Comparison of ENCODE assay signal across 28 mouse cellular contexts in the genomic region with DNA sequence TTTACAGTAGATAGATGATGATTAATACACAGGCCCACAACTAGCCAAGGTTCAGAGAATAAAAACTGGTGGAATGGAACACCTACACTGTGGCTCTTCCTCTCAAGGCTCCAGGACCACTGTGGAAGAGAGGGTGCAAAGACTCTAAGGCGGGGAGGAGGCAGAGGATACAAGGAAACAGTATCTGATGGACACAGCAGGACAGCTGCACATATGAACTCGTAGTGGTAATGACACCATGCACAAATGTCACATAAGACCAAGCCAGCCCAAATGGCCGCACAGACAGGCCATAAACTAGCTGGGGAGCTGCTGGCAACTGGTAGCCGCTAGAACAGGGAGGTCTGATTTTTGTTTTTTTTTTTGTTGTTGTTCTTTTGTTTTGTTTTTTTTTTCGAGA.
"Had no signal": no experiment of that assay in that cellular context is flagged by ENCODE, and none has a peak within 500 bp of the region (broad histone marks: within the 10 kb centered on the region; RNA-seq: fewer than 3 reads in every experiment).

No protein-coding gene starts in this region.

- DNase-seq: cerebellum, adult 2 months; cerebellum, adult 8-10 months; cerebellum, adult 9-10 months; cerebellum, adult 9-11 months; cerebellum, postnatal 10 days; cerebellum, postnatal 14 days; cerebellum, postnatal 25 days; cerebellum, postnatal 36 days; embryo, embryonic 11 days; forebrain, postnatal 0 days; gastrocnemius, adult 2 months; gastrocnemius, postnatal 10 days; gastrocnemius, postnatal 14 days; gastrocnemius, postnatal 25 days; gastrocnemius, postnatal 36 days; heart, adult 11 months; heart, adult 18-20 months; heart, adult 2 months had no signal

- H3K27ac ChIP-seq: embryonic facial prominence, embryonic 10.5 days; embryonic facial prominence, embryonic 12.5 days; embryonic facial prominence, embryonic 13.5 days; embryonic facial prominence, embryonic 15.5 days; forebrain, embryonic 10.5 days; forebrain, embryonic 12.5 days; forebrain, embryonic 13.5 days; gastrocnemius, adult 2 months; heart, adult 2 months had no signal

- H3K36me3 ChIP-seq: embryonic facial prominence, embryonic 10.5 days; embryonic facial prominence, embryonic 12.5 days; embryonic facial prominence, embryonic 13.5 days; embryonic facial prominence, embryonic 15.5 days; forebrain, embryonic 10.5 days; forebrain, embryonic 12.5 days had no signal

- H3K4me2 ChIP-seq: embryonic facial prominence, embryonic 12.5 days; embryonic facial prominence, embryonic 13.5 days; embryonic facial prominence, embryonic 15.5 days; forebrain, embryonic 12.5 days; forebrain, embryonic 13.5 days had no signal

- H3K9me3 ChIP-seq: embryonic facial prominence, embryonic 10.5 days; embryonic facial prominence, embryonic 12.5 days; embryonic facial prominence, embryonic 13.5 days; embryonic facial prominence, embryonic 15.5 days; forebrain, embryonic 10.5 days; forebrain, embryonic 12.5 days; forebrain, embryonic 13.5 days had no signal

- H3K27me3 ChIP-seq: embryonic facial prominence, embryonic 12.5 days; embryonic facial prominence, embryonic 13.5 days; embryonic facial prominence, embryonic 15.5 days; forebrain, embryonic 12.5 days; forebrain, embryonic 13.5 days had no signal

- H3K4me3 ChIP-seq: embryonic facial prominence, embryonic 10.5 days; embryonic facial prominence, embryonic 12.5 days; embryonic facial prominence, embryonic 13.5 days; embryonic facial prominence, embryonic 15.5 days; erythroblast, embryonic 14.5 days; forebrain, embryonic 10.5 days; forebrain, embryonic 12.5 days; forebrain, embryonic 13.5 days; gastrocnemius, adult 2 months; heart, adult 2 months had no signal

- H3K4me1 ChIP-seq: embryonic facial prominence, embryonic 12.5 days; forebrain, embryonic 10.5 days; forebrain, embryonic 12.5 days; forebrain, embryonic 13.5 days had no signal

- ATAC-seq: forebrain, embryonic 13.5 days; forebrain, embryonic 14.5 days; forebrain, embryonic 16.5 days had no signal

- H3K9ac ChIP-seq: embryonic facial prominence, embryonic 12.5 days; embryonic facial prominence, embryonic 13.5 days; embryonic facial prominence, embryonic 15.5 days; forebrain, embryonic 12.5 days; forebrain, embryonic 13.5 days; forebrain, postnatal 0 days had no signal
